Mouse (Mus musculus) gastrocnemius, postnatal 36 days (tissue): Measurements from ENCODE around the gene Ptprn. TPM values are rescaled to one million over a fixed set of nuclear protein-coding genes. Genes with fewer than 3 reads are reported as not detected.

ENCODE experiments used
- DNase-seq, 2 experiments: peaks; one replicate each; pipeline ENCODE4 v3.0.0; 2022
- intact Hi-C: fragments of 180-260 bp; cut with DNase I; formaldehyde crosslinking; loops from one replicate; pipeline ENCODE4 v1.15.1; 2025
- microRNA-seq, 2 experiments: library from miRNA; unstranded; fragments of <30 nt; microRNA quantifications; one replicate each; pipeline ENCODE4 v1.2.0; 2021
- total RNA-seq, 2 experiments: library from RNA; stranded (reverse); gene quantifications; 2 replicates each; pipeline ENCODE4 v1.2.3; 2021

Gene Ptprn
- total RNA-seq, 2 experiments from 2014 or later = 0.10 TPM; not detected in 1

DNA sequence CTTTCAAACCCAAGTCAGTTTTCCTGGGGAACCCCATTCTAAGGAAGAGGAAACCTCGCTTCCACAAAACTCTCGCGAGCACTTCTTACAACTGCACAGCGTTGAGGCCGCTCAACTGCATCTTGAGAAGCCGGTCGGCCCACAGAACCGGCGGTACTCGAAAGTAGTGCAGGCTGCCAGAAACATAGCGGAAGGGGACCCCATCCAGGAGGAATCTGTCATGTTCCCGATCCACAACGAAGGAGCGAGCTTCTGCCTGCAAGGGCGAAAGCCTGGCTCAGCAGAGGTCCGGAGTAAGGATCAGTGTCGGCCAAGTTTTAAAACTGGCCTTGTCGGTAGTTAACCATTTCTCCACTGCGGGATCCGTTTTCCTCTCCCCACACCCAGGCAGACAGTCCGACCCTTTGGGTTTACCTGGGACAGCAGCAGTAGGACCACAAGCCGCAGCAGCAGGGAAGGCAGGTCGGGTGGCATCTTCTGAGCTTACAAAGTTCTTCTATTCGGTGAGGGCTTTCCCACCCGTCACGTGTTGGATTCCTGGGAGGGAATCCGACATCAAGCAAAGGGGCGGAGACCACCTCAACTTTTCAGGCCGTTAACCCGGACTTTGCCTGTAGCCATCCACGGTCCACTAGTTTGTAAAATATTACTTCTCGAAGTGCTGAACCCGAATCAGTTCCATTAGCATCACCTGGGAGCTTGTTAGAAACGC, 55.2 kb downstream of the Ptprn start:
- intact Hi-C loops = no loop called here
- no peak for DNase-seq

GRCm38 (mm10) chr1:75201236-75201635, 63.1 kb downstream of the Ptprn start:
- intact Hi-C loops = no loop called here
- DNase-seq = no peak

Small RNAs within 50 kb of the gene (microRNA-seq; reads per million reads assigned to microRNA genes)
- 0 reads per million in 2 experiments for gene Gm27943

Other genes with a start within 250 kb of the Ptprn start
- gene Nhej1, start 139.3 kb downstream of the Ptprn start, total RNA-seq = 1 to 10 TPM; 5.3 to 5.4 TPM
- gene Slc23a3, start 130.6 kb downstream of the Ptprn start, total RNA-seq = not detected
- 10 to 100 TPM; 12.4 to 12.7 TPM for gene Cnppd1, start 121.8 kb downstream of the Ptprn start, total RNA-seq
- 1 to 10 TPM; 6.5 to 8.0 TPM for gene Retreg2, start 121.7 kb downstream of the Ptprn start, total RNA-seq
- 10 to 100 TPM; 16.3 to 16.7 TPM for gene Zfand2b, start 95.9 kb downstream of the Ptprn start, total RNA-seq
- 10 to 100 TPM; 21.4 to 21.6 TPM for gene Abcb6, start 84.1 kb downstream of the Ptprn start, total RNA-seq
- gene Ankzf1, start 72.4 kb downstream of the Ptprn start, total RNA-seq = 1 to 10 TPM; 3.8 to 4.7 TPM
- 100 to 1,000 TPM in 1 of 2 experiments, 10 to 100 TPM in 1; 96.6 to 103 TPM for gene Atg9a, start 72.3 kb downstream of the Ptprn start, total RNA-seq
- gene Glb1l, start 53.7 kb downstream of the Ptprn start, total RNA-seq = 1 to 10 TPM; 2.3 to 3.0 TPM
- 10 to 100 TPM; 19.4 to 23.1 TPM for gene Stk16, start 53.7 kb downstream of the Ptprn start, total RNA-seq
- 100 to 1,000 TPM; 921 to 954 TPM for gene Tuba4a, start 44.6 kb downstream of the Ptprn start, total RNA-seq
- gene A630095N17Rik, start 32.4 kb downstream of the Ptprn start, total RNA-seq = not detected
- gene Dnajb2, start 28.1 kb downstream of the Ptprn start, total RNA-seq = 10 to 100 TPM; 63.1 to 67.1 TPM
- gene Resp18, start 13.9 kb upstream of the Ptprn start, total RNA-seq = not detected
- gene Dnpep, start 53.5 kb upstream of the Ptprn start, total RNA-seq = 10 to 100 TPM; 46.4 to 48.3 TPM
- 1,000 to 10,000 TPM; 1,843 to 1,948 TPM for gene Des, start 95.8 kb upstream of the Ptprn start, total RNA-seq
- gene Speg, start 110.8 kb upstream of the Ptprn start, total RNA-seq = 100 to 1,000 TPM; 229 to 230 TPM
- 10 to 100 TPM; 35.4 to 35.5 TPM for gene Gmppa, start 171.4 kb upstream of the Ptprn start, total RNA-seq
- not detected for gene Asic4, start 185.9 kb upstream of the Ptprn start, total RNA-seq
- gene Chpf, start 214.8 kb upstream of the Ptprn start, total RNA-seq = 1 to 10 TPM; 6.2 to 7.0 TPM
- gene Tmem198, start 215.0 kb upstream of the Ptprn start, total RNA-seq = under 1 TPM; 0.12 to 0.26 TPM
- gene Obsl1, start 241.9 kb upstream of the Ptprn start, total RNA-seq = 10 to 100 TPM; 41.4 to 52.1 TPM
- 1 to 10 TPM; 2.5 to 5.8 TPM for gene Inha, start 242.6 kb upstream of the Ptprn start, total RNA-seq